In the genomic region with DNA sequence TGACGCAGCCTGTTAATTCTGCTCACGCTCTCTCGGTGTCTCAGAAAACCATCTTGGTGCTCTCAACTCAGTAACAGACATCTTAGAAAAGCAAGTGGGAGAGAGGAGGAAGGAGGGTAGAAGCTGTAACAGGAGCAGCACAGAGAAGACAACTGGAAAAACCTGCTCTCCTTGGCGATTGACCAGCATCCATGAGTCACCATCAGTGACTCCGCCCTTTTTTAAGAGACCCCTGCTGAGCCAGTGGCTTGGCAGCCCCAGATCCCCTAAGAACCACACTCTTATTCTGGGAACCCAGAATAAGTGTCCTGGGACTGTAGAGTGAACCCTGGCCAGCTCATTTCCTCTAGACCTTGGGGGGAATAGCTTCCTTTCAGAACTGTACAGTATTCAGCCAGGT, we compare ENCODE assay signal across 13 mouse cellular contexts. TPM values are rescaled to one million over a fixed set of nuclear protein-coding genes. Genes with fewer than 3 reads are reported as not detected.
DNase-seq lines count a peak whose midpoint lies in the region; ATAC-seq lines count a peak whose summit lies in the region.
"Had no signal": no experiment of that assay in that cellular context is flagged by ENCODE, and none has a peak within 500 bp of the region (broad histone marks: within the 10 kb centered on the region; RNA-seq: fewer than 3 reads in every experiment).

No protein-coding gene starts in this region.

- no peak overlapping the region for H3K4me2 ChIP-seq in limb, embryonic 13.5 days (replicated peaks)

- 48% methylated on average over 5 of the region's 5 CpGs for WGBS in limb, embryonic 13.5 days
- WGBS in limb, embryonic 10.5 days: 55% methylated on average over 5 of the region's 5 CpGs

- 0 out of 2 replicates have a peak, but pooled peaks have one; percentile 32 for ATAC-seq in limb, embryonic 13.5 days (ENCODE audit: low FRiP score, low read depth)
- ATAC-seq in inflammation-experienced regulatory T-cells, adult 6 months: no peak

- H3K9me3 ChIP-seq in limb, embryonic 13.5 days: no peaks in the 10 kb centered on the region
- H3K9me3 ChIP-seq in limb, embryonic 10.5 days (replicated peaks): no peaks in the 10 kb centered on the region
- H3K9me3 ChIP-seq: forebrain, embryonic 10.5 days had no signal

- DNase-seq in cerebellum, postnatal 10 days: peak; percentile 18 to 22
- DNase-seq in cerebellum, postnatal 4 days (ENCODE audit: low spot score in 2 of 2): no peak
- no peak for DNase-seq in limb, embryonic 10.5 days (ENCODE audit: low spot score)
- DNase-seq in 416B (ENCODE audit: low read depth): peak; percentile 37
- DNase-seq in kidney, postnatal 14 days: peak; percentile 34
- no peak for DNase-seq in embryo, embryonic 10 days (ENCODE audit: low spot score)
- DNase-seq: adrenal gland, postnatal 14 days; cerebellum, adult 9-10 months; right cerebral cortex, adult 18-20 months had no signal

- H3K27me3 ChIP-seq in limb, embryonic 13.5 days: no peaks in the 10 kb centered on the region
- H3K27me3 ChIP-seq in limb, embryonic 10.5 days (ENCODE audit: low read depth, poor library complexity, severe bottlenecking): no peaks in the 10 kb centered on the region

- no peak overlapping the region for H3K4me3 ChIP-seq in limb, embryonic 13.5 days
- H3K4me3 ChIP-seq in limb, embryonic 10.5 days: no peak overlapping the region
- H3K4me3 ChIP-seq: forebrain, embryonic 10.5 days had no signal

- H3K27ac ChIP-seq in limb, embryonic 13.5 days: no peak overlapping the region
- H3K27ac ChIP-seq in limb, embryonic 10.5 days: no peak overlapping the region
- H3K27ac ChIP-seq: forebrain, embryonic 10.5 days had no signal

- H3K4me1 ChIP-seq in limb, embryonic 13.5 days: peaks cover 6% of the 10 kb centered on the region; the same call in 1 of the 2 replicates
- H3K4me1 ChIP-seq in limb, embryonic 10.5 days: no peaks in the 10 kb centered on the region
- H3K4me1 ChIP-seq: forebrain, embryonic 10.5 days had no signal

- H3K9ac ChIP-seq in limb, embryonic 13.5 days: no peak overlapping the region

- H3K36me3 ChIP-seq in limb, embryonic 13.5 days: no peaks in the 10 kb centered on the region
- H3K36me3 ChIP-seq in limb, embryonic 10.5 days: no peaks in the 10 kb centered on the region
- H3K36me3 ChIP-seq: forebrain, embryonic 10.5 days had no signal

RNA-seq across cellular contexts. Expression of gene Bcl2l14, which starts 11.1 kb away (rescaled TPM):
- polyA plus RNA-seq in limb, embryonic 13.5 days (2015; fragmentation: Nextera tagmentation; extraction: Ambion mirVana): 0.78 and 0.87 TPM in 2 replicates
- 0.15 and 0.49 TPM in 2 replicates for polyA plus RNA-seq in limb, embryonic 10.5 days (2016; fragmentation: Nextera tagmentation; extraction: Ambion mirVana)
- 1 to 10 TPM in 2 of 3 experiments, under 1 TPM in 1; 0.79 to 2.6 (median 1.1) TPM for polyA plus RNA-seq in inflammation-experienced regulatory T-cells, adult 6 months (2017; shearing (Covaris generic))
- polyA plus RNA-seq: liver, adult 2 months had no signal

Comparison
In these comparisons a context has a peak if more than half of its experiments do, and no peak if none do; other contexts are left out.
1. DNase-seq: peak in cerebellum, postnatal 10 days (2 of 2), 416B (single experiment) and kidney, postnatal 14 days (single experiment); none in cerebellum, postnatal 4 days (0 of 2), limb, embryonic 10.5 days (single experiment) and embryo, embryonic 10 days (single experiment).